Comparison of ENCODE assay signal across 8 mouse cellular contexts in genomic region chr5:142907803-142908559, GRCm38 (mm10). TPM values are rescaled to one million over a fixed set of nuclear protein-coding genes. Genes with fewer than 3 reads are reported as not detected.
A peak's percentile ranks its signal among the peaks of the same experiment; 100 is the strongest.
DNase-seq lines count a peak whose midpoint lies in the region; ATAC-seq and TF ChIP-seq lines count a peak whose summit lies in the region.

No protein-coding gene starts in this region.

- peak overlapping the region; percentile 93 for H3K4me3 ChIP-seq in heart, adult 2 months
- peak overlapping the region; percentile 100 for H3K4me3 ChIP-seq in lung, embryonic 14.5 days (ENCODE audit: low read depth, low read length)

- H3K27me3 ChIP-seq in heart, adult 2 months (ENCODE audit: control insufficient read depth, insufficient read depth, low read length) = no peaks in the 10 kb centered on the region
- H3K27me3 ChIP-seq in lung, embryonic 14.5 days (ENCODE audit: insufficient read depth, low read length) = no peaks in the 10 kb centered on the region

- peaks cover 22% of the 10 kb centered on the region for H3K4me1 ChIP-seq in heart, adult 2 months (ENCODE audit: control insufficient read depth, insufficient read depth, low read length)
- peaks cover 35% of the 10 kb centered on the region for H3K4me1 ChIP-seq in lung, embryonic 14.5 days (ENCODE audit: insufficient read depth)

- H3K79me2 ChIP-seq in heart, adult 2 months (replicated peaks; ENCODE audit: control insufficient read depth, insufficient read depth, low read length) = peaks cover 2% of the 10 kb centered on the region; the same call in 1 of the 2 replicates

- H3K36me3 ChIP-seq in heart, adult 2 months (ENCODE audit: control insufficient read depth, insufficient read depth, low read length) = peaks cover 7% of the 10 kb centered on the region
- H3K36me3 ChIP-seq in lung, embryonic 14.5 days (ENCODE audit: insufficient read depth) = peaks cover 27% of the 10 kb centered on the region

- H3K4me2 ChIP-seq in lung, embryonic 14.5 days = peak overlapping the region; percentile 91

- intact Hi-C loops in heart, adult 2 months (cut with DNase I) = loop anchor here (1.0 kb wide), 1 partner anchor 53 kb away; no protein-coding TSS in a partner anchor

- peak overlapping the region; percentile 79 for H3K9ac ChIP-seq in heart, adult 2 months (ENCODE audit: low read depth, low read length)
- peak overlapping the region; percentile 76 for H3K9ac ChIP-seq in lung, embryonic 14.5 days

- no peak for TF ChIP-seq EP300 in heart, adult 2 months (IDR thresholded peaks at IDR 0.05; ENCODE audit: insufficient read depth, low read depth, low read length)

- peak overlapping the region; percentile 100 for H3K27ac ChIP-seq in heart, adult 2 months
- peak overlapping the region; percentile 100 for H3K27ac ChIP-seq in lung, embryonic 14.5 days (ENCODE audit: low read depth)

- 21% methylated on average over 5 of the region's 5 CpGs for WGBS in heart, adult 2 months
- 49% methylated on average over 5 of the region's 5 CpGs for WGBS in lung, embryonic 14.5 days

- TF ChIP-seq POLR2A in heart, adult 2 months (IDR thresholded peaks at IDR 0.05; ENCODE audit: insufficient read depth, low read depth, low read length) = 0 out of 2 replicates have a peak, but pooled peaks have one; percentile 41

- no peaks in the 10 kb centered on the region for H3K9me3 ChIP-seq in lung, embryonic 14.5 days (ENCODE audit: low read depth, low read length)

- ATAC-seq in lung, embryonic 14.5 days (ENCODE audit: insufficient read depth) = peak; percentile 1; the same call in 1 of the 2 replicates

- peak; percentile 58 to 60 for DNase-seq in spleen, adult 18-20 months
- no peak for DNase-seq in spleen, adult 12 weeks (ENCODE audit: low spot score)
- peak; percentile 70 to 80 for DNase-seq in cerebellum, postnatal 14 days
- DNase-seq in heart, adult 2 months = peak; percentile 76 to 82
- peak; percentile 82 for DNase-seq in kidney, adult 18-20 months
- peak; percentile 72 for DNase-seq in lung, embryonic 14.5 days
- peak; percentile 59 to 75 for DNase-seq in spleen, postnatal 36 days (ENCODE audit: low spot score in 2 of 2)
- no peak for DNase-seq in T-cell, adult 2 months (ENCODE audit: low spot score)

- no peak for TF ChIP-seq CTCF in heart, adult 2 months (IDR thresholded peaks at IDR 0.05)
- TF ChIP-seq CTCF in lung, embryonic 14.5 days (IDR thresholded peaks at IDR 0.05; ENCODE audit: low read depth) = no peak

RNA-seq across cellular contexts. Expression of gene Actb, which starts 1.4 kb away (rescaled TPM):
- total RNA-seq in heart, adult 2 months (2021) = 100 to 1,000 TPM; 679 to 987 TPM
- polyA plus RNA-seq in heart, adult 2 months (2012; rRNA removed) = 1,148 and 1,181 TPM in 2 replicates
- 16,801 and 17,929 TPM in 2 replicates for polyA plus RNA-seq in lung, embryonic 14.5 days (2014; fragmentation: Nextera tagmentation; extraction: Ambion mirVana)

RNA-seq across cellular contexts. Expression of gene Fbxl18, which starts 12.8 kb away (rescaled TPM):
- total RNA-seq in heart, adult 2 months (2021) = 1 to 10 TPM; 4.0 to 4.5 TPM
- polyA plus RNA-seq in heart, adult 2 months (2012; rRNA removed) = 6.9 and 7.6 TPM in 2 replicates
- 11.2 and 11.8 TPM in 2 replicates for polyA plus RNA-seq in lung, embryonic 14.5 days (2014; fragmentation: Nextera tagmentation; extraction: Ambion mirVana)

RNA-seq across cellular contexts. Expression of gene Fscn1, which starts 52.2 kb away (rescaled TPM):
- total RNA-seq in heart, adult 2 months (2021) = 10 to 100 TPM; 18.7 to 22.5 TPM
- polyA plus RNA-seq in heart, adult 2 months (2012; rRNA removed) = 37.0 and 47.7 TPM in 2 replicates
- 331 and 347 TPM in 2 replicates for polyA plus RNA-seq in lung, embryonic 14.5 days (2014; fragmentation: Nextera tagmentation; extraction: Ambion mirVana)

Comparison
In these comparisons a context has a peak if more than half of its experiments do, and no peak if none do; other contexts are left out.
1. DNase-seq: peak in spleen, adult 18-20 months (2 of 2), cerebellum, postnatal 14 days (2 of 2), heart, adult 2 months (2 of 2), kidney, adult 18-20 months (single experiment), lung, embryonic 14.5 days (single experiment) and spleen, postnatal 36 days (2 of 2); none in spleen, adult 12 weeks (single experiment) and T-cell, adult 2 months (single experiment).
2. RNA of gene Actb, which starts 1.4 kb away (polyA plus RNA-seq): 16,801 to 17,929 TPM in lung, embryonic 14.5 days; 1,148 to 1,181 TPM in heart, adult 2 months; every median in the first group is over 10 times any median in the second.